Mouse (Mus musculus): ENCODE measurements at regions not wholly inside any gene's neighbourhood (a gene's known extent, or its start where the extent isn't known, plus 50 kb on each side); places are given as distances from the start of the nearest gene placed in this dataset.

- 83% methylated on average over 2 of the region's 2 CpGs for WGBS
- no peak for DNase-seq (ENCODE audit: low spot score)
- no peak overlapping the region for H3K4me2 ChIP-seq (ENCODE audit: low read depth, low read length)
These were observed 87.5 kb upstream of the Daam1 start for GRCm38 (mm10) chr12:71743345-71743744.

GRCm38 (mm10) chr12:71746011-71746410, 84.9 kb upstream of the Daam1 start:
- Histone ChIP-seq H3K36me3 (replicated peaks; ENCODE audit: control insufficient read depth, insufficient read depth, low read depth, low read length) (no peaks in the 10 kb centered on the region), H3K4me2 (ENCODE audit: low read depth, low read length) (no peak overlapping the region), H3K9me3 (replicated peaks; ENCODE audit: control insufficient read depth, low read length) (no peaks in the 10 kb centered on the region), H3K4me3 (ENCODE audit: low read depth, low read length) (no peak overlapping the region), H3K4me1 (ENCODE audit: control insufficient read depth, insufficient read depth, low read length) (no peaks in the 10 kb centered on the region), H3K27me3 (ENCODE audit: control insufficient read depth, insufficient read depth, low read length) (no peaks in the 10 kb centered on the region), H3K9ac (replicated peaks; ENCODE audit: low read length) (no peak overlapping the region), H3K27ac (replicated peaks; ENCODE audit: low read depth, low read length) (no peak overlapping the region)
- DNase-seq (ENCODE audit: low spot score) (no peak), ATAC-seq (replicated peaks; ENCODE audit: insufficient number of reproducible peaks, low FRiP score, low TSS enrichment, low read depth) (no peak)
- WGBS = 61% methylated on average over 6 of the region's 6 CpGs

More at GRCm38 (mm10) chr12:71743345-71743744, 87.5 kb upstream of the Daam1 start:
- Histone ChIP-seq H3K27ac (replicated peaks; ENCODE audit: low read depth, low read length) (no peak overlapping the region), H3K9ac (replicated peaks; ENCODE audit: low read length) (no peak overlapping the region), H3K4me1 (ENCODE audit: control insufficient read depth, insufficient read depth, low read length) (no peaks in the 10 kb centered on the region), H3K9me3 (replicated peaks; ENCODE audit: control insufficient read depth, low read length) (no peaks in the 10 kb centered on the region), H3K27me3 (ENCODE audit: control insufficient read depth, insufficient read depth, low read length) (no peaks in the 10 kb centered on the region), H3K4me3 (ENCODE audit: low read depth, low read length) (no peak overlapping the region), H3K36me3 (replicated peaks; ENCODE audit: control insufficient read depth, insufficient read depth, low read depth, low read length) (no peaks in the 10 kb centered on the region)
- ATAC-seq (replicated peaks; ENCODE audit: insufficient number of reproducible peaks, low FRiP score, low TSS enrichment, low read depth) = no peak

GRCm38 (mm10) chr12:71747386-71747785, 83.5 kb upstream of the Daam1 start:
- H3K4me2 ChIP-seq (ENCODE audit: low read depth, low read length) = no peak overlapping the region

GRCm38 (mm10) chr12:71747831-71748368, 83.0 kb upstream of the Daam1 start:
- no peaks in the 10 kb centered on the region for H3K9me3 ChIP-seq (replicated peaks; ENCODE audit: control insufficient read depth, low read length)
- 66% methylated on average over 14 of the region's 14 CpGs for WGBS
- H3K4me1 ChIP-seq (ENCODE audit: control insufficient read depth, insufficient read depth, low read length) = no peaks in the 10 kb centered on the region
- no peak overlapping the region for H3K27ac ChIP-seq (replicated peaks; ENCODE audit: low read depth, low read length)
- no peak overlapping the region for H3K9ac ChIP-seq (replicated peaks; ENCODE audit: low read length)
- DNase-seq (ENCODE audit: low spot score) = no peak
- H3K27me3 ChIP-seq (ENCODE audit: control insufficient read depth, insufficient read depth, low read length) = no peaks in the 10 kb centered on the region
- H3K4me3 ChIP-seq (ENCODE audit: low read depth, low read length) = no peak overlapping the region
- H3K36me3 ChIP-seq (replicated peaks; ENCODE audit: control insufficient read depth, insufficient read depth, low read depth, low read length) = no peaks in the 10 kb centered on the region
- no peak for ATAC-seq (replicated peaks; ENCODE audit: insufficient number of reproducible peaks, low FRiP score, low TSS enrichment, low read depth)
- no peak overlapping the region for H3K4me2 ChIP-seq (ENCODE audit: low read depth, low read length)

More at GRCm38 (mm10) chr12:71747386-71747785, 83.5 kb upstream of the Daam1 start:
- H3K36me3 ChIP-seq (replicated peaks; ENCODE audit: control insufficient read depth, insufficient read depth, low read depth, low read length) = no peaks in the 10 kb centered on the region
- no peaks in the 10 kb centered on the region for H3K4me1 ChIP-seq (ENCODE audit: control insufficient read depth, insufficient read depth, low read length)
- ATAC-seq (replicated peaks; ENCODE audit: insufficient number of reproducible peaks, low FRiP score, low TSS enrichment, low read depth) (no peak), DNase-seq (ENCODE audit: low spot score) (no peak)
- WGBS = 94% methylated on average over 10 of the region's 10 CpGs
- H3K9ac ChIP-seq (replicated peaks; ENCODE audit: low read length) = no peak overlapping the region
- no peak overlapping the region for H3K27ac ChIP-seq (replicated peaks; ENCODE audit: low read depth, low read length)
- H3K27me3 ChIP-seq (ENCODE audit: control insufficient read depth, insufficient read depth, low read length) = no peaks in the 10 kb centered on the region
- H3K9me3 ChIP-seq (replicated peaks; ENCODE audit: control insufficient read depth, low read length) = no peaks in the 10 kb centered on the region
- H3K4me3 ChIP-seq (ENCODE audit: low read depth, low read length) = no peak overlapping the region

GRCm38 (mm10) chr12:71748731-71749130, 82.1 kb upstream of the Daam1 start:
- H3K27me3 ChIP-seq (ENCODE audit: control insufficient read depth, insufficient read depth, low read length) = no peaks in the 10 kb centered on the region
- H3K36me3 ChIP-seq (replicated peaks; ENCODE audit: control insufficient read depth, insufficient read depth, low read depth, low read length) = no peaks in the 10 kb centered on the region
- H3K9ac ChIP-seq (replicated peaks; ENCODE audit: low read length) = no peak overlapping the region
- H3K4me2 ChIP-seq (ENCODE audit: low read depth, low read length) = no peak overlapping the region
- WGBS = 61% methylated on average over 4 of the region's 4 CpGs
- no peak for DNase-seq (ENCODE audit: low spot score)
- H3K9me3 ChIP-seq (replicated peaks; ENCODE audit: control insufficient read depth, low read length) = no peaks in the 10 kb centered on the region
- no peak overlapping the region for H3K27ac ChIP-seq (replicated peaks; ENCODE audit: low read depth, low read length)
- H3K4me3 ChIP-seq (ENCODE audit: low read depth, low read length) = no peak overlapping the region
- no peak for ATAC-seq (replicated peaks; ENCODE audit: insufficient number of reproducible peaks, low FRiP score, low TSS enrichment, low read depth)
- H3K4me1 ChIP-seq (ENCODE audit: control insufficient read depth, insufficient read depth, low read length) = no peaks in the 10 kb centered on the region

GRCm38 (mm10) chr12:71749668-71750067, 81.2 kb upstream of the Daam1 start:
- H3K27me3 ChIP-seq (ENCODE audit: control insufficient read depth, insufficient read depth, low read length) = no peaks in the 10 kb centered on the region
- H3K9ac ChIP-seq (replicated peaks; ENCODE audit: low read length) = no peak overlapping the region
- no peak overlapping the region for H3K4me2 ChIP-seq (ENCODE audit: low read depth, low read length)
- DNase-seq (ENCODE audit: low spot score) = no peak
- no peak for ATAC-seq (replicated peaks; ENCODE audit: insufficient number of reproducible peaks, low FRiP score, low TSS enrichment, low read depth)
- WGBS = 85% methylated on average over 2 of the region's 2 CpGs
- no peak overlapping the region for H3K27ac ChIP-seq (replicated peaks; ENCODE audit: low read depth, low read length)
- no peaks in the 10 kb centered on the region for H3K4me1 ChIP-seq (ENCODE audit: control insufficient read depth, insufficient read depth, low read length)
- H3K4me3 ChIP-seq (ENCODE audit: low read depth, low read length) = no peak overlapping the region
- H3K36me3 ChIP-seq (replicated peaks; ENCODE audit: control insufficient read depth, insufficient read depth, low read depth, low read length) = no peaks in the 10 kb centered on the region
- no peaks in the 10 kb centered on the region for H3K9me3 ChIP-seq (replicated peaks; ENCODE audit: control insufficient read depth, low read length)

GRCm38 (mm10) chr12:71752741-71753260, 78.1 kb upstream of the Daam1 start:
- H3K4me3 ChIP-seq (ENCODE audit: low read depth, low read length) = no peak overlapping the region
- ATAC-seq (replicated peaks; ENCODE audit: insufficient number of reproducible peaks, low FRiP score, low TSS enrichment, low read depth) (no peak), DNase-seq (ENCODE audit: low spot score) (no peak)
- no peak overlapping the region for H3K27ac ChIP-seq (replicated peaks; ENCODE audit: low read depth, low read length)
- no peaks in the 10 kb centered on the region for H3K4me1 ChIP-seq (ENCODE audit: control insufficient read depth, insufficient read depth, low read length)
- 69% methylated on average over 7 of the region's 7 CpGs for whole genome bisulfite sequencing
- no peaks in the 10 kb centered on the region for H3K27me3 ChIP-seq (ENCODE audit: control insufficient read depth, insufficient read depth, low read length)
- H3K36me3 ChIP-seq (replicated peaks; ENCODE audit: control insufficient read depth, insufficient read depth, low read depth, low read length) = no peaks in the 10 kb centered on the region
- no peaks in the 10 kb centered on the region for H3K9me3 ChIP-seq (replicated peaks; ENCODE audit: control insufficient read depth, low read length)
- no peak overlapping the region for H3K4me2 ChIP-seq (ENCODE audit: low read depth, low read length)
- no peak overlapping the region for H3K9ac ChIP-seq (replicated peaks; ENCODE audit: low read length)

GRCm38 (mm10) chr12:71753276-71753675, 77.6 kb upstream of the Daam1 start:
- H3K27ac ChIP-seq (replicated peaks; ENCODE audit: low read depth, low read length) = no peak overlapping the region
- DNase-seq (ENCODE audit: low spot score) (no peak), ATAC-seq (replicated peaks; ENCODE audit: insufficient number of reproducible peaks, low FRiP score, low TSS enrichment, low read depth) (no peak)
- no peak overlapping the region for H3K4me3 ChIP-seq (ENCODE audit: low read depth, low read length)
- H3K36me3 ChIP-seq (replicated peaks; ENCODE audit: control insufficient read depth, insufficient read depth, low read depth, low read length) = no peaks in the 10 kb centered on the region
- H3K4me2 ChIP-seq (ENCODE audit: low read depth, low read length) = no peak overlapping the region
- no peaks in the 10 kb centered on the region for H3K4me1 ChIP-seq (ENCODE audit: control insufficient read depth, insufficient read depth, low read length)
- no peaks in the 10 kb centered on the region for H3K27me3 ChIP-seq (ENCODE audit: control insufficient read depth, insufficient read depth, low read length)
- H3K9me3 ChIP-seq (replicated peaks; ENCODE audit: control insufficient read depth, low read length) = no peaks in the 10 kb centered on the region
- WGBS = 92% methylated on average over 3 of the region's 3 CpGs
- no peak overlapping the region for H3K9ac ChIP-seq (replicated peaks; ENCODE audit: low read length)
